Mouse (Mus musculus): ENCODE measurements at regions not wholly inside any gene's neighbourhood (a gene's known extent, or its start where the extent isn't known, plus 50 kb on each side); places are given as distances from the start of the nearest gene placed in this dataset.
"Not testable (repeated sequence)": the region's sequence is repeated elsewhere in the genome, so short reads cannot be mapped to it uniquely, and the experiment has no call there.

- DNase-seq: not testable (repeated sequence)
Measured at GRCm38 (mm10) chr7:138024021-138024420, 373.5 kb downstream of the Tcerg1l start.

GRCm38 (mm10) chr7:138051696-138052095, 345.8 kb downstream of the Tcerg1l start:
- DNase-seq: no peak

- no peak for DNase-seq
Measured at GRCm38 (mm10) chr7:138054756-138055155, 342.8 kb downstream of the Tcerg1l start.

DNA sequence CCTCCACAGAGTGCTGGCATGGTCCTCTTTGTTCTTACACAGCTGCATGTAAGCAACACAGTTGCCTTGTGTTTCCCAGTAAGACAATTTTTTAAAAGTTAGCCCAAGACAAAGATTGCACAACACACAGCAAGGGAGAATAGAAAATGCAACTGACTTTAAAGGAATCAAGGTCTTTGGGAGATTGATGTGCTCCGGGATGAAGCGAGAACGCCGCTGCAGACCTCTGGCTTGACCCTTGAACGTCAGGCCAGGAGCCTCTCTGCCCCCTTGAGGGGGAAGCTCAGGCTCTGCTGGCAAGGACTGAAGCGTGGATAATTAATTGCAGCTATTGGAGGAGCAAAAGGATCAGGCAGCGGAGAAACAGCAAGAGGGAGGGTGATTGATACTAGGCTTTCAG, 336.4 kb downstream of the Tcerg1l start:
- no peak for DNase-seq

- DNase-seq: no peak
Measured at GRCm38 (mm10) chr7:138066921-138067320, 330.6 kb downstream of the Tcerg1l start.

DNA sequence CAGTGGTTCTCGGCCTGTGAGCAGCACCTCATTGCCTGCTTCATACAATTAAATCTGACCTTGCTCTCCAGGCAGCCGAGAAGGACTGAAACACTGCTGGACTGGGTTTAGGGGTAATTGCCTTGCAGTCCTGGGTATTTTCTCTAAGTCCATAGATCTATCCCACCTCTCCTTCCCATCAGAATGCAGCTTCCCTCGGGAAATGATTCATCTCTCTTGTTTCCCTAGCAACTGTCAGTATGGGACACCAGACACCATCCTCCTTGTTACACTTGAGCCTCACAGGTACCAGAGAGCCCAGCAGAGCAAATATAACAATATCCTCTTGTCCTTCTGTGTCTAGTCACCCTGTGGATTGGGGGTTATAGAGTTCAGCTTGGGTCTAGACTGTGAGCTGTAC, 322.3 kb downstream of the Tcerg1l start:
- no peak for DNase-seq

GRCm38 (mm10) chr7:138083980-138084379, 313.6 kb downstream of the Tcerg1l start:
- peak; percentile 41 to 46 for DNase-seq

GRCm38 (mm10) chr7:138107471-138108210, 289.9 kb downstream of the Tcerg1l start:
- DNase-seq: peak; percentile 56 to 57

- DNase-seq: no peak
Measured at GRCm38 (mm10) chr7:138121497-138121896, 276.0 kb downstream of the Tcerg1l start.

DNA sequence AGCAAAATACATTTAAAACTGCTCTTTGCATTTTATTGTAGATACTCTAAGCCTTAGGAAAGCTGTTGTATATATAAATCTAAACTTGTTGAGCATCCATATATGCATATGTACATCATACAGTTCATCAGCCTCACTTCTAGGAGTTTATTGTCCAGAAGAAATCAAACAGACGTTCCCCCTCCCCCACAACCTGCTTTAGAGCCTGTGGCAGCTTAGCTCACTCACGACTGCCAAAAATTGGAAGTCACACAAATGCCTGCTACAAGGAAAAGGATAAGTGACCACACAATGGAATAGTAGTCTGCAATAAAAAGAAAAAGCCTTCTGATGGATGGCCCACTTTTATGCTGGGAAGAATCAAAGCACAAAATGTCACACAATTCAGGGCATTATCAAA, 267.8 kb downstream of the Tcerg1l start:
- no peak for DNase-seq

- DNase-seq: no peak
Measured at GRCm38 (mm10) chr7:138133427-138133826, 264.1 kb downstream of the Tcerg1l start.

- DNase-seq: no peak
Measured at GRCm38 (mm10) chr7:138137934-138138333, 259.6 kb downstream of the Tcerg1l start.

- DNase-seq: no peak
Measured at GRCm38 (mm10) chr7:138139766-138140165, 257.8 kb downstream of the Tcerg1l start.

DNA sequence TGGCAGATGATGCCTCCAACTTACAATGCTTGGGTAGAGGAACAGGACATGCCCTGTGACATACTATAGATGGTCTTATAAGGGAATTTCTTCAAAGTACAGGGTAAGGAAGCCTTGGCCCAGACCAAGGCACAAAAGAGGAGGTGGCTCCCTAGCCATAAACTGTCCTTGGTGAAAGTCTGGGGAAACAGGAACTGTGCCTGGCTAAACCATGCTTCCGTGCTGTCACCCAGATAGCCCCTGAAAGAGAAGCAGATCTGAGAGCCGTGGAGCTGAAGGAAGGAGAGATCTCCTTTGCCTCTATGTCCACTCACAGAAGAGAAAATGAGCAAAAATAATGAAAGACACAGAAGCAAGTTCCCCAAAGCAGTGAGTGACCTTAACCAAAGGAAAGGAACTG, 248.0 kb downstream of the Tcerg1l start:
- no peak for DNase-seq

DNA sequence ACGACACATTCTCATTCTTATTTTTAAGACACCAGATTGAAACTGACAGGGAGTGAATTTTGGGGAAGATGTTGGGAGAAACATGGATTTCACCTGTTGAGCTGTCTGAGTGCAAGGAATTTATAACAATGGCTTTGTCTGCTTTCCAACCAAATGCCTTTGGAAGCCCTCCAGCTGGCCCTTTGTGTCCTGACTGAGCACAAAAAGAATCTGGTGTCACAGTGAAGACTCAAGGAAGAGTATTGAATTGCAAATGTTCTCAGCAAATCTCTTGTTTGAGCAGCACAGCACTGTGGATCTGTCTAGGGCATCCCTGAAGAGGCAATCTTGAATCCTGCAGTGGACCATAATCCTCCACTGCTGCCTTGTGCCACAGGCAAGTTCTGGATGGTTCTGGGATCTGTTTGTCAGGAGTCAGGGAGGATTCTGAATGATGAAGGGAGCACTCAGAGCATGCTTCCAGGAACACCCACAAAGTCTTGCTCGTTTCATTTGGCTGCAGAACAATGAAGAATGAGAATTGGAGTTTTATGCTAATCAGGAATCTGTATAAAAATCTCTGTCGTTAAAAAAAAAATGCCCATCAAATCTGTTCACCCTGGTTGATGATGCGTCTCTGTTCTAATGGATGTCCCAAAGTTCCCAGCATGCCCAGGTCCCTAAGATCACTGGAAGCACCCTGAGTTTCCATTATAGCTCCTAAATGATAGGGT, 243.9 kb downstream of the Tcerg1l start:
- peak in 1 of 2 experiments; percentile 8 for DNase-seq

Measured in cerebellum, postnatal 36 days (tissue).